In genomic region chr5:44579899-44580459, GRCm38 (mm10) we compare ENCODE assay signal across 15 mouse cellular contexts.
A peak's percentile ranks its signal among the peaks of the same experiment; 100 is the strongest.
DNase-seq lines count a peak whose midpoint lies in the region; ATAC-seq lines count a peak whose summit lies in the region.
"Had no signal": no experiment of that assay in that cellular context is flagged by ENCODE, and none has a peak within 500 bp of the region (broad histone marks: within the 10 kb centered on the region; RNA-seq: fewer than 3 reads in every experiment).

No protein-coding gene starts in this region.

- no peaks in the 10 kb centered on the region for H3K9me3 ChIP-seq in forebrain, embryonic 14.5 days (replicated peaks; ENCODE audit: control insufficient read depth, low read length)
- H3K9me3 ChIP-seq in forebrain, embryonic 11.5 days (ENCODE audit: control insufficient read depth, low read length): no peaks in the 10 kb centered on the region
- H3K9me3 ChIP-seq in kidney, embryonic 16.5 days (ENCODE audit: low read length): no peaks in the 10 kb centered on the region
- no peaks in the 10 kb centered on the region for H3K9me3 ChIP-seq in neural tube, embryonic 13.5 days
- no peaks in the 10 kb centered on the region for H3K9me3 ChIP-seq in neural tube, embryonic 15.5 days (replicated peaks)
- H3K9me3 ChIP-seq: limb, embryonic 15.5 days; lung, embryonic 15.5 days; neural tube, embryonic 12.5 days; stomach, embryonic 15.5 days had no signal

- H3K4me3 ChIP-seq in forebrain, embryonic 14.5 days (ENCODE audit: low read depth, low read length): no peak overlapping the region
- H3K4me3 ChIP-seq in forebrain, embryonic 11.5 days (ENCODE audit: low read depth, low read length): no peak overlapping the region
- no peak overlapping the region for H3K4me3 ChIP-seq in kidney, embryonic 16.5 days (ENCODE audit: low read length)
- H3K4me3 ChIP-seq in neural tube, embryonic 13.5 days: no peak overlapping the region
- H3K4me3 ChIP-seq in neural tube, embryonic 15.5 days (replicated peaks): no peak overlapping the region
- H3K4me3 ChIP-seq: heart, adult 2 months; limb, embryonic 15.5 days; lung, embryonic 15.5 days; neural tube, embryonic 12.5 days; stomach, embryonic 15.5 days had no signal

- WGBS in forebrain, embryonic 14.5 days: 36% methylated on average over 10 of the region's 10 CpGs
- 79% methylated on average over 10 of the region's 10 CpGs for WGBS in forebrain, embryonic 11.5 days
- WGBS in kidney, embryonic 16.5 days: 62% methylated on average over 10 of the region's 10 CpGs
- WGBS in neural tube, embryonic 13.5 days: 68% methylated on average over 10 of the region's 10 CpGs
- 61% methylated on average over 10 of the region's 10 CpGs for WGBS in neural tube, embryonic 15.5 days

- no peaks in the 10 kb centered on the region for H3K36me3 ChIP-seq in forebrain, embryonic 14.5 days (ENCODE audit: control insufficient read depth, insufficient read depth, low read length)
- no peaks in the 10 kb centered on the region for H3K36me3 ChIP-seq in forebrain, embryonic 11.5 days (ENCODE audit: control insufficient read depth, insufficient read depth, low read length)
- H3K36me3 ChIP-seq in kidney, embryonic 16.5 days (ENCODE audit: insufficient read depth, low read length): no peaks in the 10 kb centered on the region
- H3K36me3 ChIP-seq in neural tube, embryonic 13.5 days: no peaks in the 10 kb centered on the region
- H3K36me3 ChIP-seq in neural tube, embryonic 15.5 days: no peaks in the 10 kb centered on the region
- H3K36me3 ChIP-seq: limb, embryonic 15.5 days; lung, embryonic 15.5 days; neural tube, embryonic 12.5 days; stomach, embryonic 15.5 days had no signal

- peak; percentile 90 for ATAC-seq in forebrain, embryonic 14.5 days
- ATAC-seq in forebrain, embryonic 11.5 days (replicated peaks; ENCODE audit: low FRiP score): no peak
- ATAC-seq in kidney, embryonic 16.5 days (ENCODE audit: low FRiP score, low TSS enrichment): no peak
- peak; percentile 11; the same call in 1 of the 2 replicates for ATAC-seq in neural tube, embryonic 13.5 days (ENCODE audit: low read depth)
- 0 out of 2 replicates have a peak, but pooled peaks have one; percentile 35 for ATAC-seq in neural tube, embryonic 15.5 days (ENCODE audit: low FRiP score)
- ATAC-seq in activated CD4-positive, CD25-positive, alpha-beta regulatory T cell, adult 4 months: no peak

- no peak overlapping the region for H3K4me2 ChIP-seq in forebrain, embryonic 14.5 days (ENCODE audit: low read length)
- no peak overlapping the region for H3K4me2 ChIP-seq in forebrain, embryonic 11.5 days (ENCODE audit: low read depth, low read length, severe bottlenecking)
- no peak overlapping the region for H3K4me2 ChIP-seq in kidney, embryonic 16.5 days (replicated peaks; ENCODE audit: low read depth, low read length)
- H3K4me2 ChIP-seq in neural tube, embryonic 13.5 days: no peak overlapping the region
- no peak overlapping the region for H3K4me2 ChIP-seq in neural tube, embryonic 15.5 days
- H3K4me2 ChIP-seq: limb, embryonic 15.5 days; lung, embryonic 15.5 days; neural tube, embryonic 12.5 days; stomach, embryonic 15.5 days had no signal

- DNase-seq in forebrain, embryonic 14.5 days (ENCODE audit: low spot score): peak; percentile 93
- no peak for DNase-seq in forebrain, embryonic 11.5 days (ENCODE audit: low spot score)
- DNase-seq in kidney, adult 18-20 months: no peak
- DNase-seq in neural tube, embryonic 10.5 days (ENCODE audit: extremely low spot score, low spot score): no peak
- DNase-seq: adrenal gland, postnatal 14 days; heart, adult 2 months; thymus, postnatal 14 days had no signal

- H3K27ac ChIP-seq in forebrain, embryonic 14.5 days (ENCODE audit: low read depth, low read length): no peak overlapping the region
- H3K27ac ChIP-seq in forebrain, embryonic 11.5 days (ENCODE audit: low read depth, low read length): no peak overlapping the region
- peak overlapping the region; percentile 68 for H3K27ac ChIP-seq in kidney, embryonic 16.5 days (ENCODE audit: low read length)
- no peak overlapping the region for H3K27ac ChIP-seq in neural tube, embryonic 13.5 days (replicated peaks)
- H3K27ac ChIP-seq in neural tube, embryonic 15.5 days (replicated peaks): no peak overlapping the region
- H3K27ac ChIP-seq: heart, adult 2 months; limb, embryonic 15.5 days; lung, embryonic 15.5 days; neural tube, embryonic 12.5 days; stomach, embryonic 15.5 days had no signal

- no peak overlapping the region for H3K9ac ChIP-seq in forebrain, embryonic 14.5 days (ENCODE audit: low read length)
- H3K9ac ChIP-seq in forebrain, embryonic 11.5 days (ENCODE audit: low read length): no peak overlapping the region
- H3K9ac ChIP-seq in kidney, embryonic 16.5 days (replicated peaks; ENCODE audit: low read length): no peak overlapping the region
- H3K9ac ChIP-seq in neural tube, embryonic 13.5 days: no peak overlapping the region
- no peak overlapping the region for H3K9ac ChIP-seq in neural tube, embryonic 15.5 days (replicated peaks)
- H3K9ac ChIP-seq: limb, embryonic 15.5 days; lung, embryonic 15.5 days; neural tube, embryonic 12.5 days; stomach, embryonic 15.5 days had no signal

- H3K4me1 ChIP-seq in forebrain, embryonic 14.5 days (ENCODE audit: control insufficient read depth, insufficient read depth, low read length): 0 out of 2 replicates have a peak, but pooled peaks cover 3% of the 10 kb centered on the region
- H3K4me1 ChIP-seq in forebrain, embryonic 11.5 days (replicated peaks; ENCODE audit: control insufficient read depth, insufficient read depth, low read length): no peaks in the 10 kb centered on the region
- peaks cover 9% of the 10 kb centered on the region; the same call in 1 of the 2 replicates for H3K4me1 ChIP-seq in kidney, embryonic 16.5 days (ENCODE audit: insufficient read depth, low read length)
- H3K4me1 ChIP-seq in neural tube, embryonic 13.5 days (replicated peaks): peaks cover 13% of the 10 kb centered on the region
- peaks cover 9% of the 10 kb centered on the region for H3K4me1 ChIP-seq in neural tube, embryonic 15.5 days
- H3K4me1 ChIP-seq: neural tube, embryonic 12.5 days had no signal

- no peaks in the 10 kb centered on the region for H3K27me3 ChIP-seq in forebrain, embryonic 14.5 days (replicated peaks; ENCODE audit: control insufficient read depth, insufficient read depth, low read length)
- no peaks in the 10 kb centered on the region for H3K27me3 ChIP-seq in forebrain, embryonic 11.5 days (ENCODE audit: control insufficient read depth, insufficient read depth, low read length)
- no peaks in the 10 kb centered on the region for H3K27me3 ChIP-seq in kidney, embryonic 16.5 days (ENCODE audit: insufficient read depth, low read length)
- H3K27me3 ChIP-seq in neural tube, embryonic 13.5 days: no peaks in the 10 kb centered on the region
- H3K27me3 ChIP-seq in neural tube, embryonic 15.5 days (replicated peaks): no peaks in the 10 kb centered on the region
- H3K27me3 ChIP-seq: limb, embryonic 15.5 days; lung, embryonic 15.5 days; neural tube, embryonic 12.5 days; stomach, embryonic 15.5 days had no signal

Comparison
In these comparisons a context has a peak if more than half of its experiments do, and no peak if none do; other contexts are left out.
1. ATAC-seq: peak in forebrain, embryonic 14.5 days (single experiment), neural tube, embryonic 13.5 days (single experiment) and neural tube, embryonic 15.5 days (single experiment); none in forebrain, embryonic 11.5 days (single experiment), kidney, embryonic 16.5 days (single experiment) and activated CD4-positive, CD25-positive, alpha-beta regulatory T cell, adult 4 months (single experiment).